Mouse (Mus musculus) forebrain, embryonic 14.5 days (tissue): Measurements from ENCODE around the gene Ube4b. TPM values are rescaled to one million over a fixed set of nuclear protein-coding genes. Genes with fewer than 3 reads are reported as not detected.
A peak's percentile ranks its signal among the peaks of the same experiment; 100 is the strongest.

Source experiments
- ATAC-seq: fragments of 200-750 bp; cut with Nextera tagmentation; 2 replicates; pipeline ENCODE4 v1.8.0; 2017; ENCODE audit warnings: mild to moderate bottlenecking, moderate library complexity
- DNase-seq: peaks from one replicate; pipeline ENCODE4 v3.0.0-alpha.2; 2015; ENCODE audit warnings: low spot score
- H3K27ac ChIP-seq: fragments of 300-500 bp; sonication (generic); 2 replicates; pipeline ENCODE4 v1.5.1; 2014; ENCODE audit warnings: low read depth, mild to moderate bottlenecking, control low read depth, low read length, moderate library complexity
- H3K27me3 ChIP-seq: fragments of 300-500 bp; sonication (generic); replicated peaks from 2 replicates; pipeline ENCODE4 v1.6.1; 2014; ENCODE audit warnings: low read length, control low read depth, mixed read lengths; ENCODE audit not compliant: control insufficient read depth, insufficient read depth
- H3K36me3 ChIP-seq: fragments of 300-500 bp; sonication (generic); 2 replicates; pipeline ENCODE4 v1.6.1; 2014; ENCODE audit warnings: low read length, control low read depth; ENCODE audit not compliant: control insufficient read depth, insufficient read depth
- H3K4me1 ChIP-seq: fragments of 300-500 bp; sonication (generic); 2 replicates; pipeline ENCODE4 v1.6.1; 2014; ENCODE audit warnings: antibody characterized with exemption, low read length, control low read depth; ENCODE audit not compliant: control insufficient read depth, insufficient read depth
- H3K4me2 ChIP-seq: fragments of 300-500 bp; sonication (generic); 2 replicates; pipeline ENCODE4 v1.6.1; 2014; ENCODE audit warnings: mild to moderate bottlenecking, control low read depth, low read length
- H3K4me3 ChIP-seq: fragments of 300-500 bp; sonication (generic); 2 replicates; pipeline ENCODE4 v1.5.1; 2014; ENCODE audit warnings: low read depth, low read length, control low read depth
- H3K9ac ChIP-seq: fragments of 300-500 bp; sonication (generic); 2 replicates; pipeline ENCODE4 v1.6.1; 2014; ENCODE audit warnings: mild to moderate bottlenecking, low read length, control low read depth, moderate library complexity
- H3K9me3 ChIP-seq: fragments of 300-500 bp; sonication (generic); replicated peaks from 2 replicates; pipeline ENCODE4 v1.6.1; 2016; ENCODE audit warnings: low read length, control low read depth, mixed read lengths; ENCODE audit not compliant: control insufficient read depth
- WGBS: fragments of 180-500 bp; shearing (Covaris S2); extraction: QIAGEN DNeasy Blood & Tissue Kit; methylation state at CpG from one replicate; pipeline ENCODE4 v1.1.7; 2014; 5-methylcytosine and 5-hydroxymethylcytosine counted together
- polyA plus RNA-seq: library from polyadenylated mRNA; unstranded; fragments of >200 nt; fragmentation: Nextera tagmentation; extraction: Ambion mirVana; gene quantifications from 2 replicates; pipeline ENCODE4 v1.2.1, GENCODE M21; 2014

The Ube4b gene
- polyA plus RNA-seq, 1 experiment from 2014 or later = 34.3 TPM

DNA sequence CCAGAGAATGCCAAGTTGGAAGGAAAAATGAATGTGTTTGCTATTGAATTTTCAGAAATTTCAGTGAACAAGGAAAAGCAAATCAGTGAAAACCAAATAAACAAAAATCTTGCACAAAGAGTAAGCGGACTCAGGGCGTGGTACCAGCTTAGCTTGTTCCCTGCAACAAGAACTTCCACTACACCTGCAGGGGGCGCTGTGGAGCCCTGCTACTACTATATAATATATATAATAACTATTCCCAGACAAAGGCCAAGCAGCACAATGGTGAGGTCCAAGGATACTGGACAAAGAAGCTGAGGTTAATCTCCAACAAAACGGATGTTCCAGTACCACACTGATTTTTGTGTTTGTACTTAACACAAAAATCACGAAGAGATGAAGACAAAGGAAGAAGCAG, 53.1 kb downstream of the Ube4b start:
- DNase-seq = peak; percentile 74
- no peak overlapping the region for H3K4me2 ChIP-seq
- H3K9ac ChIP-seq = no peak overlapping the region
- H3K36me3 ChIP-seq = peaks cover 91% of the 10 kb centered on the region
- peak overlapping the region; percentile 9; the same call in 1 of the 2 replicates for H3K27ac ChIP-seq
- H3K9me3 ChIP-seq = no peaks in the 10 kb centered on the region
- no peak overlapping the region for H3K4me3 ChIP-seq
- 62% methylated on average over 5 of the region's 5 CpGs for WGBS
- ATAC-seq = no peak
- H3K4me1 ChIP-seq = no peaks in the 10 kb centered on the region
- H3K27me3 ChIP-seq = no peaks in the 10 kb centered on the region

DNA sequence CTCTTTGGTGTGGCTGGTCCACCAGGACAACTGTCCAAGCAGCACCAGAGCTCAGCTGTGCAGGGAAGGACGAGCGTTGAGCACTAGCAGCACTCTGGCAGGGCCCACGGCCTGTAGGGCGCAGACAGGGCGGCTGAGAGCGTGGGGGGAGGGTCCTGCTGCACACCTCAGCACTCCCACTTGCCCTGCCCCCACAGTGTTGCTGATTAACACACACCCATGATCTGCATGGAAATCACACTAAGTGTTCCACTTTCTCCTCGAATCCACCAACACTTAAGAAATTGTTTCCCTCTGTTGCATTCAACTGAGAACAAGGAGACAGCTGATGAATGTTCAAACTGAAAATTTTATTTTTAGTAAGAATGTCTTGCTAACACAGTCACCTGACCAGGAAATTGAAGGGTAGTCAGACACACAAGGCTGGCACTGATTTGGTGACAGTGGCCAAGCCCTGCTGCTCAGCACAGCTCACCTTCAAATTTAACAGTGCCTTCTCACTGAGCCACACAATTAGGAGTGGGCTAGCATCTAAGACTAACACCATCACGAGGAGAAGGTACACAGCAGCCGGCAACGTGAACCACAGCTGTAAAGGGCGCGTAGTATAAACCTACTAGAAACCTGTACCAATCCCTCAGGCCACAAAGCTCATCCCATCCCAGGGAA, 60.7 kb downstream of the Ube4b start:
- DNase-seq (no peak), ATAC-seq (no peak)
- no peaks in the 10 kb centered on the region for H3K9me3 ChIP-seq
- H3K9ac ChIP-seq = peak overlapping the region; percentile 21; the same call in 1 of the 2 replicates
- WGBS = 81% methylated on average over 12 of the region's 12 CpGs
- H3K4me1 ChIP-seq = no peaks in the 10 kb centered on the region
- peaks cover 91% of the 10 kb centered on the region for H3K36me3 ChIP-seq
- no peak overlapping the region for H3K4me3 ChIP-seq
- H3K27me3 ChIP-seq = no peaks in the 10 kb centered on the region
- no peak overlapping the region for H3K4me2 ChIP-seq
- peak overlapping the region; percentile 33; the same call in 1 of the 2 replicates for H3K27ac ChIP-seq

DNA sequence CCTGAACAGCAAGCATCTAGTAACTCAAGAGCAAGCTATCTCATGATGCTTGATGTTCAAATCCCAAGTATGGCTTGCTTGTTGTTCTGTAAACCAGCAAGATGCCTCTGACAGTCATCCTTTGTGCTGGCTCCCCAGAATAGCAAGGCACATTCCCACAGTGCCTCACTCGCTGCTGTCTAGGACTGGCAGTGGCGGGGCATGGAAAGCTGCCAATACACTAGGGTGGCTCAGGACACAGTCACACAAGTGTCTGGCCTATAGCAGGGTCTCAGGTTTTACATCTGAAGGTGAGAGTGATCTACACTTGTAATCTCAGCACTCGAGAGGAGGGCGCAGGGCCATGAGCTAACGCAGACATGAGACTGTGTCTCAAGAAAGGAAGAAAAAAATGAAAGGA, 61.7 kb downstream of the Ube4b start:
- WGBS = 64% methylated on average over 5 of the region's 5 CpGs
- no peak overlapping the region for H3K27ac ChIP-seq
- no peak for ATAC-seq

DNA sequence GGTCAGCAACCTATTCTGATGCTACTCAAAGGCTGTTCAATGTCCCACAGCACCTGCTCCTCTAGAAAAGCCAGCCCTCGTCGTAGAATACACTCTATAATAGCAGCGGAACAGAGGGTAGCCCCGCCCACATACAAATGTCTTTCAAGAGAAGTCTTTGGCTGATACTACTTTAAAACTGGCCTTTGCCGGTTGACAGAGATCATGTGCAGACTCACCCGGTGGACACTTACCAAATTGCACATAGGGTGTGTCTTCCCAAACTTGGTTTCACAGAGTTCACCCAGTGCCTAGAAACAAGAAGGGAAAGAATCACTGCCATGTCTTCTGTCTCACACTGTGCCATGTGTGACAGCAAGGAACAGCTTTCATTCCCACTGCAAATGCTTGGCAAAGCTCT, 65.5 kb downstream of the Ube4b start:
- no peak overlapping the region for H3K4me2 ChIP-seq
- no peak overlapping the region for H3K4me3 ChIP-seq
- 72% methylated on average over 6 of the region's 6 CpGs for WGBS
- no peak for DNase-seq
- H3K9me3 ChIP-seq = no peaks in the 10 kb centered on the region
- H3K27ac ChIP-seq = no peak overlapping the region
- H3K4me1 ChIP-seq = no peaks in the 10 kb centered on the region
- ATAC-seq = no peak
- H3K36me3 ChIP-seq = peaks cover 89% of the 10 kb centered on the region
- H3K27me3 ChIP-seq = no peaks in the 10 kb centered on the region
- no peak overlapping the region for H3K9ac ChIP-seq

More for the DNA sequence above, 61.7 kb downstream of the Ube4b start:
- H3K27me3 ChIP-seq = no peaks in the 10 kb centered on the region
- H3K9me3 ChIP-seq = no peaks in the 10 kb centered on the region
- no peak overlapping the region for H3K4me2 ChIP-seq
- DNase-seq = peak; percentile 60
- H3K36me3 ChIP-seq = peaks cover 92% of the 10 kb centered on the region
- H3K4me1 ChIP-seq = no peaks in the 10 kb centered on the region
- no peak overlapping the region for H3K9ac ChIP-seq
- no peak overlapping the region for H3K4me3 ChIP-seq

DNA sequence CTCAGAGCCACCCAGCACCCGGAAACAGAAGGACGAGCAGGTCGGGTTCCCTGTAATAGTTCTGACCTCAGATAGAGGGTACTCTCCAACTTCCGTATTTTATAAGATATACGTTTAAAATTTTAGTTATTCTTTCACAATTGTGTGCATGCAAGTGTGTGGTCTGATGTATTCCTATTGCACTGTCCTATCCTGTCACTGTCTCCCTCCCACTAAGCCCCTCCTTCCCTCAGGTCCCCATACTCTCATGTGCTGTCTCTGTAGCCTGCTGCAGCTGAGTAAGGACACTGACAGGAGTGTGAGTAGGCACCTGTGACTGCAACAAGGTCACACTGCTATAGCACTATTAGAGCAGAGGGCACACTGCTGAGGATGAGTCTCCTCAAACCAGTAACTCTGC, 65.9 kb downstream of the Ube4b start:
- no peak overlapping the region for H3K4me2 ChIP-seq
- no peak for ATAC-seq
- no peak overlapping the region for H3K4me3 ChIP-seq
- no peaks in the 10 kb centered on the region for H3K27me3 ChIP-seq
- peaks cover 89% of the 10 kb centered on the region for H3K36me3 ChIP-seq
- H3K27ac ChIP-seq = no peak overlapping the region
- no peak for DNase-seq
- 96% methylated on average over 5 of the region's 5 CpGs for WGBS
- H3K9me3 ChIP-seq = no peaks in the 10 kb centered on the region
- no peak overlapping the region for H3K9ac ChIP-seq
- H3K4me1 ChIP-seq = no peaks in the 10 kb centered on the region

DNA sequence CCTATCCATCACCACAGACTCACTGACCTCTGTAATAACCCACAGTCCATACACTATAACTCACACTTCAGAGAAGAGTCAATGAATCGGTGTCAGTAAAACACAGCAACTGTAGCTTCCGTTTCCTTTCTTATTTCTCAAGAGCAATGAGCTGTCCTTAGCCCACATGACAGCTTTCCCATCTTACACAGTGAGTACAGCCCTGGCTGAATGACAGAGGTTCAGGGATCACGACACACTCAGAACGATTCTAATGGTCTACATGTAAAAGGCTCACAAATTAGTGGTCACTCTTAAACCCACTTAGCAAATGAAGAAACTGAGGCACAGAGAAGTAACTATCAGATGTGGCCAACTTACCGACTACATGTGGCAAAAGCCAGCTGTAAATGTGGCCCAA, 68.6 kb downstream of the Ube4b start:
- H3K4me2 ChIP-seq = no peak overlapping the region
- 92% methylated on average over 5 of the region's 5 CpGs for WGBS
- H3K27me3 ChIP-seq = no peaks in the 10 kb centered on the region
- H3K4me3 ChIP-seq = no peak overlapping the region
- H3K9ac ChIP-seq = no peak overlapping the region
- no peak overlapping the region for H3K27ac ChIP-seq
- H3K36me3 ChIP-seq = peaks cover 91% of the 10 kb centered on the region
- ATAC-seq (no peak), DNase-seq (no peak)
- H3K4me1 ChIP-seq = no peaks in the 10 kb centered on the region
- H3K9me3 ChIP-seq = no peaks in the 10 kb centered on the region

DNA sequence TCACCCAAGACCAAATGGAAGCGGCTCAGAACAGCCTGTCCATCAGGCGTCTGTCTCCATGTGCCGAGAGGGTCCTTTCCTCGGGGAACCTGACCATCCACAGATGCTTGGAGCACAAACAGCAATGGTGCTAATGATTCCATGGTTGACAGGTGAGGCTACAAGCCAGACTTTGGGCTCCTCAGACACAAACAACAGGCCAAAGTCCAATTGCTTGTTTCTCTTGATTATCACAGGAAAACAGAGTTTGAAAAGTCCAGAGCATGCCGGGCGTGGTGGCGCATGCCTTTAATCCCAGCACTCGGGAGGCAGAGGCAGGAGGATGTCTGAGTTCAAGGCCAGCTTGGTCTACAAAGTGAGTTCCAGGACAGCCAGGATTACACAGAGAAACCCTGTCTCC, 71.9 kb downstream of the Ube4b start:
- no peak overlapping the region for H3K4me2 ChIP-seq
- H3K4me3 ChIP-seq = no peak overlapping the region
- ATAC-seq (no peak), DNase-seq (no peak)
- 96% methylated on average over 8 of the region's 8 CpGs for WGBS
- peaks cover 92% of the 10 kb centered on the region for H3K36me3 ChIP-seq
- H3K4me1 ChIP-seq = no peaks in the 10 kb centered on the region
- H3K27me3 ChIP-seq = no peaks in the 10 kb centered on the region
- H3K9ac ChIP-seq = no peak overlapping the region
- H3K9me3 ChIP-seq = no peaks in the 10 kb centered on the region
- H3K27ac ChIP-seq = no peak overlapping the region

DNA sequence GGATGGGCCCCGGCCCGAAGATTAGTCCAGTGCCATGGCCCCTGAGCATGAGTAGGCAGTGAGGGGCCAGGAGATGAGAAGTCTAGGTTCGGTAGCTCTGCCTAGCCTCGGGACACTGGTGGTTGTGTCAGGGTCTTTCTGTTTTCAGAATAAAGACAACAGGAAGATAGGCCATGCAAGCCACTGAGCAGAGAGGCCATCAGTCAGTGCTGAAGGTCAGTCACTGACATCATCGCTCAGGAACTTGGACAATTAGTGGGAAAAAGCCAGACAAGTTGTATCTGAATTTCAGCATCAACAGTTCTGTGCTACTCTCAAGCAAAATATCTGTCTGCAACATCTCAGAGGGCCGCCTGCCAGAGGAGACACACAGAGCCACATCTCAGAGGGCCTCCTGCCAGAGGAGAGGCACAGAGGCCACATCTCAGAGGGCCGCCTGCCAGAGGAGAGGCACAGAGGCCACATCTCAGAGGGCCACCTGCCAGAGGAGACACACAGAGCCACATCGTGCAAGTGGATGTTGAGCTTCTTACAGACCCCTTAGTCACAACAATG, 74.9 kb downstream of the Ube4b start:
- Histone ChIP-seq H3K36me3 (peaks cover 90% of the 10 kb centered on the region), H3K4me1 (no peaks in the 10 kb centered on the region), H3K9me3 (no peaks in the 10 kb centered on the region), H3K27ac (no peak overlapping the region), H3K4me3 (no peak overlapping the region), H3K4me2 (no peak overlapping the region), H3K9ac (no peak overlapping the region), H3K27me3 (no peaks in the 10 kb centered on the region)
- DNase-seq (no peak), ATAC-seq (no peak)
- WGBS = 93% methylated on average over 8 of the region's 8 CpGs

DNA sequence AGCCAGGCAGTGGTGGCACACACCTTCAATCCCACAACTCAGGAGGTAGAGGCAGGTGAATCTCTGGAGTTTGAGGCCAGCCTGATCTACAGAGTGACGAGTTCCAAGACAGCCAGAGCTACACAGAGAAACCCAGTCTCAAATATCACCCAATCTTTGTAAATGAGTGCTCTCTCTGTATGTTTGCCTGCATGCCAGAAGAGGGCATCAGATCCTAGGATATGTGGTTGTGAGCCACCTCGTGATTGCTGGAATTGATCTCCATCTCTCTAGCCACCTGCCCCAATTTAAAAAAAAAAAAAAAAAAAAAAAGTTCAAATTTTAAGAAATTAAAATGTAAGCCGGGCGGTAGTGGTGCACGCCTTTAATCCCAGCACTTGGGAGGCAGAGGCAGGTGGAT, 77.6 kb downstream of the Ube4b start:
- H3K9me3 ChIP-seq = no peaks in the 10 kb centered on the region
- no peaks in the 10 kb centered on the region for H3K4me1 ChIP-seq
- H3K9ac ChIP-seq = no peak overlapping the region
- no peaks in the 10 kb centered on the region for H3K27me3 ChIP-seq
- no peak overlapping the region for H3K4me3 ChIP-seq
- H3K27ac ChIP-seq = no peak overlapping the region
- H3K36me3 ChIP-seq = peaks cover 93% of the 10 kb centered on the region
- ATAC-seq = no peak
- no peak overlapping the region for H3K4me2 ChIP-seq
- DNase-seq = peak; percentile 39
- 83% methylated on average over 5 of the region's 5 CpGs for WGBS
